Mouse (Mus musculus): Measurements from ENCODE around the gene Tram2.

DNA sequence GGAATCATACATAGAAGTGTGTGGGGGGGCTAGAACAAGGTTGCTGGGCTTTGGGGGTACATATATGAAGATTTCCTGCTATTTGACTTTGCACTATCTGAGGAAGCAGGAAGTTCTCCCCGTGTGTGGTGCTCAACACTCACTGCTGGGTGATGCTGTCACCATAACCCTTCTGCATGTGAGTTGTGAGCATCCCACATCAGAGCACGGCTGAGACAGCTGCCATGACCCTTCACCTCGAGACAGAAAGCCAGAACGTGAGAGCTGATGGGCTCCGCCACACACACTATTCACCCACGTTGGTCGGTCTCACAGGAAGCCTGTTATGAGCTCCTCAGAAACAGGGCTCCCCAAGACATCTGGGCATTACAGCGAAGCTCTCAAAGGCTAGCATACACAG lies 74.4 kb downstream of the Tram2 start:
- no peak for TF ChIP-seq CTCF (IDR thresholded peaks at IDR 0.05; ENCODE audit: low read depth)
- TF ChIP-seq EP300 (IDR thresholded peaks at IDR 0.05; ENCODE audit: low read depth), result no peak
